Mouse (Mus musculus) intestine, embryonic 14.5 days (tissue): Measurements from ENCODE around the gene Ulk1. TPM values are rescaled to one million over a fixed set of nuclear protein-coding genes. Genes with fewer than 3 reads are reported as not detected.

Experiments
- ATAC-seq: fragments of 200-750 bp; cut with Nextera tagmentation; replicated peaks from 2 replicates; pipeline ENCODE4 v1.8.0; 2017; ENCODE audit warnings: low read depth, moderate number of reproducible peaks, moderate TSS enrichment, moderate library complexity; ENCODE audit not compliant: low FRiP score, low TSS enrichment
- DNase-seq: peaks from one replicate; pipeline ENCODE4 v3.0.0-alpha.2; 2018; ENCODE audit warnings: low spot score
- H3K27ac ChIP-seq: fragments of 300-500 bp; sonication (generic); 2 replicates; pipeline ENCODE4 v1.5.1; 2014; ENCODE audit warnings: low read depth, mild to moderate bottlenecking, control low read depth
- H3K27me3 ChIP-seq: fragments of 300-500 bp; sonication (generic); replicated peaks from 2 replicates; pipeline ENCODE4 v1.6.1; 2014; ENCODE audit warnings: low read length, control low read depth; ENCODE audit not compliant: control insufficient read depth, insufficient read depth
- H3K36me3 ChIP-seq: fragments of 300-500 bp; sonication (generic); 2 replicates; pipeline ENCODE4 v1.6.1; 2014; ENCODE audit warnings: low read length, control low read depth; ENCODE audit not compliant: control insufficient read depth, insufficient read depth
- H3K4me1 ChIP-seq: fragments of 300-500 bp; sonication (generic); replicated peaks from 2 replicates; pipeline ENCODE4 v1.6.1; 2014; ENCODE audit warnings: low read length, control low read depth, mixed read lengths; ENCODE audit not compliant: control insufficient read depth, insufficient read depth
- H3K4me2 ChIP-seq: fragments of 300-500 bp; sonication (generic); 2 replicates; pipeline ENCODE4 v1.6.1; 2014; ENCODE audit warnings: low read length
- H3K4me3 ChIP-seq: fragments of 300-500 bp; sonication (generic); 2 replicates; pipeline ENCODE4 v1.5.1; 2014; ENCODE audit warnings: low read depth, low read length, control low read depth, mixed read lengths
- H3K9ac ChIP-seq: fragments of 300-500 bp; sonication (generic); 2 replicates; pipeline ENCODE4 v1.6.1; 2014; ENCODE audit warnings: mild to moderate bottlenecking, low read length
- H3K9me3 ChIP-seq: fragments of 300-500 bp; sonication (generic); 2 replicates; pipeline ENCODE4 v1.6.1; 2016; ENCODE audit warnings: low read length, control low read depth; ENCODE audit not compliant: control insufficient read depth
- WGBS: fragments of 180-500 bp; shearing (Covaris S2); extraction: QIAGEN DNeasy Blood & Tissue Kit; methylation state at CpG from one replicate; pipeline ENCODE4 v1.1.7; 2014; 5-methylcytosine and 5-hydroxymethylcytosine counted together
- polyA plus RNA-seq: library from polyadenylated mRNA; unstranded; fragments of >200 nt; fragmentation: Nextera tagmentation; extraction: Ambion mirVana; gene quantifications from 2 replicates; pipeline ENCODE4 v1.2.1, GENCODE M21; 2014

Ulk1 gene
- polyA plus RNA-seq, 1 experiment from 2014 or later: 29.2 TPM

DNA sequence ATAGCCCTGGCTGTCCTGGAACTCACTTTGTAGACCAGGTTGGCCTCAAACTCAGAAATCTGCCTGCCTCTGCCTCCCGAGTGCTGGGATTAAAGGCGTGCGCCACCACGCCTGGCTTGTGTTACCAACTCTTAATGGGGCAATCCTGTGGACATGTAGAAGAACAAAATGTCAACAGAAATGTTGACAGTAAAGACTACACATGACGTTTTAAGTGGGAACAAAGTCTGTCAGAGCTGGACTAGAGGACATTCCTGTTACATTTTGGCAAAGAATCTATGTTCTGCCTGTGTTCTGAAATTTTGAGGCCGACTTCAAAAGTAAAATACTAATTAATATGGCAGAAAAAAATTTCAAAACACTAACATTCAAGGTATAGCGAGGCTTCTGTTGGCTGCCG is 46.0 kb downstream of the Ulk1 start:
- WGBS: 90% methylated on average over 8 of the region's 8 CpGs
- Histone ChIP-seq H3K9me3 (no peaks in the 10 kb centered on the region), H3K9ac (no peak overlapping the region), H3K4me1 (peaks cover 3% of the 10 kb centered on the region), H3K27me3 (no peaks in the 10 kb centered on the region), H3K27ac (no peak overlapping the region), H3K4me3 (no peak overlapping the region), H3K4me2 (no peak overlapping the region), H3K36me3 (no peaks in the 10 kb centered on the region)
- DNase-seq (no peak), ATAC-seq (no peak)

DNA sequence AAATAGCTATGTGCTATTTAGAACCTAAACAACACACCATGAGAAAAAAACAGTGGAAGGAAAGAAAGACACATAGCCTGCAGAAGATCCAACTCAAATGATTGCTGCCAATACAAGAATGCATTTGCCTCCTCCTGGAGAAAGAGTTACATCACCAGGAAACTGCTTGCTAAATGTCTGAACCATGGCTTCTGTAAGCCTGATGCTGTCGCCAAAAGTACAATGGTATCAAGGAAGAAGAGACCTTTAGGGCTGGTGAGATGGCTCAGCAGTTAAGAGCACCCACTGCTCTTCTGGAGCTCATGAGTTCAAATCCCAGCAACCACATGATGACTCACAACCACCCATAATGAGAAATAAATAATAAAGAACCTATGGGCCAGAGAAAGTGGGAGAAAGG is 64.9 kb downstream of the Ulk1 start:
- WGBS: 84% methylated on average over 1 of the region's 1 CpGs
- Histone ChIP-seq H3K4me2 (no peak overlapping the region), H3K4me1 (no peaks in the 10 kb centered on the region), H3K9ac (no peak overlapping the region), H3K27me3 (no peaks in the 10 kb centered on the region), H3K27ac (no peak overlapping the region), H3K36me3 (peaks cover 21% of the 10 kb centered on the region), H3K9me3 (no peaks in the 10 kb centered on the region), H3K4me3 (no peak overlapping the region)
- ATAC-seq (no peak), DNase-seq (no peak)

DNA sequence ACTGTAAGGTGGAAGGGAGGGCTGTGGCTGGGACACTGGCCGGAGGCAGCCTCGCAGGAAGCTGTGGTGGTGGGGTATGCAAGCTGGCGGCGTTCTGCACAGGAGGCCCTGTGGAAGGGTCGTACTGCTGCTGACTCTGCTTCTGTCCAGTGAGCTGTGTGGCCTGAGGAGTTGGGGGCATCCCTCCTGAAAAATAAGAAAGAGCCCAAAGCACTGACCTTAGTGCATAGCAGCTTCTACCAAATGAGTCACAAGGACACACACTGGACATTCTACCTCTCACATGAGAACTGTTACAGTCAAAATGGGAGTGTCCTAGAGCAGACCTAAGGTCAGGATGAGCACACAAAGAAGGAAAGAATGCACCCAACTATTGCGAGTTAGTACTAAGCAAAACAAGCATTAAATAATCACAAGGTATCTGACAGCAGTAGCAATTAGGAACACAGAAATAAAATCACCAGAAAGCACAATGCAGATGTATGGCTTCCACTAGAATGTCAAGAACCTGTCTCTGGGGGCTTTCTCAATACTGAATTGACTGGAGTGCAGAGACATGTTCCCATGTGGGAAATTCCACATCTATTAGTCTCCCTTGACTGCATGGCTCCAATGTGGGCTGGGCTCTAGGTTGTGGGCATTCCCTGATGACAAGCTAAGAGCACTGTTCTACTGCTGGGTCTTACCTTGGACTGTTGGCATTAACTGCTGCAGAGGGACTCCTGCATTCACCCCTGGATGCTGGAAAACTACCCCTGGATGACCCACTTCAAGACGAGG is 70.2 kb downstream of the Ulk1 start:
- no peak overlapping the region for H3K27ac ChIP-seq
- no peak overlapping the region for H3K4me2 ChIP-seq
- no peaks in the 10 kb centered on the region for H3K4me1 ChIP-seq
- WGBS: 89% methylated on average over 7 of the region's 7 CpGs
- no peaks in the 10 kb centered on the region for H3K9me3 ChIP-seq
- H3K4me3 ChIP-seq: no peak overlapping the region
- no peak overlapping the region for H3K9ac ChIP-seq
- DNase-seq: no peak
- ATAC-seq: no peak
- no peaks in the 10 kb centered on the region for H3K27me3 ChIP-seq
- peaks cover 67% of the 10 kb centered on the region for H3K36me3 ChIP-seq

DNA sequence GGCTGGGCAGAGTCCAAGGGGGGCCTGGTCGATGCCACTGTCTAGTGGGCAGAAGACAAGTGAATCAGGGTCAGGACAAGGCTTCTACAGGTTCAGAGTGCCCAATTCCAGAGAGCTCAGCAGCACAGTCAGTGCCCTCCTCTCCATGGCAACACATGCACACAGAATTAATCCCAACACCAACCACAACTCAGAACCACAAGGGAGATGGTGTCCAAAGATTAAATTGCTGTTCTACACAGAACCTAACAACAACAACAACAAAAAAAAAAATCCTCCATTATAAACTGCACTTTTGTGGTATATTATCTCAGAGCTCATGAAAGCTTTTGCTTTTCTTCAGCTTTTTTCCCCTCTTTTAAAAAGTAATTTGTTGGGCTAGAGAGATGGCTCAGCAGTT is 74.3 kb downstream of the Ulk1 start:
- Histone ChIP-seq H3K36me3 (peaks cover 89% of the 10 kb centered on the region), H3K4me2 (no peak overlapping the region), H3K27ac (no peak overlapping the region), H3K27me3 (no peaks in the 10 kb centered on the region), H3K4me1 (no peaks in the 10 kb centered on the region), H3K4me3 (no peak overlapping the region), H3K9me3 (no peaks in the 10 kb centered on the region), H3K9ac (no peak overlapping the region)
- DNase-seq (no peak), ATAC-seq (no peak)
- 84% methylated on average over 1 of the region's 1 CpGs for WGBS

Other genes starting within 250 kb of the Ulk1 start
- gene Noc4l, start 156.7 kb downstream of the Ulk1 start, polyA plus RNA-seq: 60.7 and 69.1 TPM in 2 replicates
- gene Ddx51, start 156.6 kb downstream of the Ulk1 start, polyA plus RNA-seq: 27.0 and 27.8 TPM in 2 replicates
- 39.5 and 41.8 TPM in 2 replicates for gene Ep400, start 39.4 kb downstream of the Ulk1 start, polyA plus RNA-seq
- 36.4 and 40.4 TPM in 2 replicates for gene Pus1, start 29.4 kb downstream of the Ulk1 start, polyA plus RNA-seq
- 28.7 and 29.3 TPM in 2 replicates for gene Hscb, start 29.7 kb upstream of the Ulk1 start, polyA plus RNA-seq
- gene Chek2, start 29.9 kb upstream of the Ulk1 start, polyA plus RNA-seq: 35.8 and 37.8 TPM in 2 replicates
- 13.0 and 14.0 TPM in 2 replicates for gene Ttc28, start 69.7 kb upstream of the Ulk1 start, polyA plus RNA-seq